Mouse (Mus musculus) liver, embryonic 14.5 days (tissue): ENCODE measurements around the gene Podxl2. TPM values are rescaled to one million over a fixed set of nuclear protein-coding genes. Genes with fewer than 3 reads are reported as not detected.

Experiments used
- ATAC-seq: fragments of 200-750 bp; cut with Nextera tagmentation; 2 replicates; pipeline ENCODE4 v1.8.0; 2017; ENCODE audit warnings: moderate number of reproducible peaks, mild to moderate bottlenecking, moderate library complexity; ENCODE audit not compliant: insufficient read depth
- DNase-seq, 3 experiments: peaks; one replicate each; pipeline ENCODE4 v3.0.0-alpha.2; 2012 to 2013; ENCODE audit warnings: low read depth in 3 of 3, low spot score in 3 of 3
- H3K27ac ChIP-seq: fragments of 300-500 bp; sonication (generic); 2 replicates; pipeline ENCODE4 v1.5.1; 2014; ENCODE audit warnings: moderate library complexity, mild to moderate bottlenecking, control low read depth, inconsistent platforms
- H3K27me3 ChIP-seq: fragments of 300-500 bp; sonication (generic); 2 replicates; pipeline ENCODE4 v1.6.1; 2014; ENCODE audit warnings: mild to moderate bottlenecking, low read length, moderate library complexity; ENCODE audit not compliant: control insufficient read depth, insufficient read depth
- H3K36me3 ChIP-seq: fragments of 300-500 bp; sonication (generic); replicated peaks from 2 replicates; pipeline ENCODE4 v1.6.1; 2014; ENCODE audit warnings: low read depth; ENCODE audit not compliant: control insufficient read depth, insufficient read depth
- H3K4me1 ChIP-seq, 2 experiments: fragments of 200-500 bp in 1 of 2; fragments of 300-500 bp in 1 of 2; sonication (generic) in 1 of 2; replicated peaks; 2 replicates each; pipeline ENCODE4 v1.6.1; 2012 to 2014; ENCODE audit warnings: antibody characterized with exemption in 1 of 2, inconsistent platforms in 1 of 2, low read length in 1 of 2; ENCODE audit not compliant: control insufficient read depth in 2 of 2, insufficient read depth in 2 of 2
- H3K4me2 ChIP-seq: fragments of 300-500 bp; sonication (generic); 2 replicates; pipeline ENCODE4 v1.6.1; 2014; ENCODE audit warnings: low read depth, mild to moderate bottlenecking, control low read depth, moderate library complexity
- H3K4me3 ChIP-seq, 2 experiments: fragments of 200-500 bp in 1 of 2; fragments of 300-500 bp in 1 of 2; sonication (generic) in 1 of 2; 2 replicates each; pipeline ENCODE4 v1.5.1; 2012 to 2014; ENCODE audit warnings: low read depth in 2 of 2, low read length in 2 of 2, mild to moderate bottlenecking in 2 of 2, control low read depth in 1 of 2, inconsistent platforms in 1 of 2, moderate library complexity in 1 of 2; ENCODE audit not compliant: insufficient read depth in 1 of 2
- H3K9ac ChIP-seq: fragments of 300-500 bp; sonication (generic); replicated peaks from 2 replicates; pipeline ENCODE4 v1.6.1; 2014; ENCODE audit warnings: mild to moderate bottlenecking, control low read depth, moderate library complexity
- H3K9me3 ChIP-seq: fragments of 300-500 bp; sonication (generic); 2 replicates; pipeline ENCODE4 v1.6.1; 2016; ENCODE audit warnings: low read length, mixed read lengths; ENCODE audit not compliant: control insufficient read depth
- CTCF ChIP-seq: IDR thresholded peaks from 2 replicates; pipeline ENCODE4 v1.5.1; 2016; ENCODE audit warnings: antibody characterized with exemption, low read depth, control low read depth
- EP300 ChIP-seq: IDR thresholded peaks from 2 replicates; pipeline ENCODE4 v1.6.1; 2016; ENCODE audit warnings: antibody characterized with exemption, low read depth
- WGBS: fragments of 180-500 bp; shearing (Covaris S2); extraction: QIAGEN DNeasy Blood & Tissue Kit; methylation state at CpG from one replicate; pipeline ENCODE4 v1.1.7; 2014; ENCODE audit not compliant: insufficient replicate concordance; 5-methylcytosine and 5-hydroxymethylcytosine counted together
- polyA plus RNA-seq, 2 experiments: library from polyadenylated mRNA; depleted of rRNA in 1 of 2; stranded (reverse) in 1 of 2; unstranded in 1 of 2; fragments of >200 nt; fragmentation: Nextera tagmentation in 1 of 2; extraction: Ambion mirVana in 1 of 2; gene quantifications; 2 replicates each; pipeline versions ENCODE4 v1.2.1 to v1.2.3; 2012 to 2014

The Podxl2 gene
- polyA plus RNA-seq, 2 experiments = 1.2 to 1.9 TPM

DNA sequence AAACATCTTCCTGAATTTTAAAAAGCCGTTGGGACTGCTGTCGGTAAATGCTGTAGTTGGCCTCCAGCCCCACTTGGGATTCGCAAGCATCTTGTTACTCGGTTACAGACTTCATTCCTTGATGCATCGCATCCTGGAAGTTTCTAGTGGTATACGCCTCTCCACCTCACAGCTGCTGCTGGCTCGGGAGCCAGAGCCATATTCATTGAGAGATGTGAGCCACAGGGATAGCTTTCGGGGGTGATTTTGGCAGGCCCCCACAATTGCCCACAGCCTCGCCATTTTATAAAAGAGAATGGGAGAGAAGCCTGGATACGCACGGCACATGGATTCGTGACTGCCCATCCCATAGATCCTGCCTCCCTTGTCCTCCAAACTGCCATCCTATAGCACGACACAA is 81.0 kb downstream of the Podxl2 start:
- H3K27me3 ChIP-seq = no peaks in the 10 kb centered on the region
- H3K4me2 ChIP-seq = no peak overlapping the region
- peaks cover 0 to 5% of the 10 kb centered on the region in 2 experiments; a peak in 2 of 4 replicates for H3K4me1 ChIP-seq
- DNase-seq = no peak
- no peaks in the 10 kb centered on the region for H3K9me3 ChIP-seq
- TF ChIP-seq CTCF (no peak), EP300 (no peak)
- H3K36me3 ChIP-seq = no peaks in the 10 kb centered on the region
- H3K27ac ChIP-seq = no peak overlapping the region
- no peak for ATAC-seq
- no peak overlapping the region for H3K9ac ChIP-seq
- no peak overlapping the region for H3K4me3 ChIP-seq
- WGBS = 86% methylated on average over 13 of the region's 13 CpGs

DNA sequence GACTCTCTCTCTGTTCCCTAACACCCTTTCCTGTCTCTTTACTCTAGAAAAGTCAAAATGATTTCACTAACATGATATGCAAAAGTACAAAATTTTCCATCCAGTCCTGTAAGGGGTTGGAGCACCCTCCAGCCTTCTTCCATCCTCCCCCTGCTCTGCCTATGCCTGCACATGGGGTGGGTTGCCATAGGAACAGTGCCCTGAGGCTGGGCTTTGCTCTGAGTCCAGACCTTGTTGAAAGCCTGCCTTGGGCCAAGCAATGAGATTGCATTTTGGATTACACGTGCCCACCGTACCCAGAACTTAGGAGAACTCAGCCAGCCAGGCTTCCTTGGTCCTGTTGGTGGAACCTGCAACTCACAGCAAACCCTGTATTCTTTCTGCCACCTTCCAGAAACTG is 81.6 kb downstream of the Podxl2 start:
- H3K36me3 ChIP-seq = no peaks in the 10 kb centered on the region
- H3K9me3 ChIP-seq = no peaks in the 10 kb centered on the region
- DNase-seq (no peak), ATAC-seq (no peak)
- no peaks in the 10 kb centered on the region for H3K27me3 ChIP-seq
- H3K9ac ChIP-seq = no peak overlapping the region
- no peak overlapping the region for H3K4me2 ChIP-seq
- WGBS = 77% methylated on average over 2 of the region's 2 CpGs
- no peak for TF ChIP-seq CTCF
- no peak for TF ChIP-seq EP300
- no peak overlapping the region for H3K4me3 ChIP-seq
- H3K27ac ChIP-seq = no peak overlapping the region
- peaks cover 0 to 5% of the 10 kb centered on the region in 2 experiments; a peak in 2 of 4 replicates for H3K4me1 ChIP-seq

Other genes starting within 250 kb of the Podxl2 start
- 0.30 and 0.65 TPM in 2 replicates for gene Kbtbd12, start 237.1 kb downstream of the Podxl2 start, polyA plus RNA-seq (2012; rRNA removed)
- gene Kbtbd12, start 237.1 kb downstream of the Podxl2 start, polyA plus RNA-seq (2014; fragmentation: Nextera tagmentation; extraction: Ambion mirVana) = 0.80 and 1.5 TPM in 2 replicates
- 14.8 and 17.0 TPM in 2 replicates for gene Mgll, start 150.6 kb downstream of the Podxl2 start, polyA plus RNA-seq (2012; rRNA removed)
- gene Mgll, start 150.6 kb downstream of the Podxl2 start, polyA plus RNA-seq (2014; fragmentation: Nextera tagmentation; extraction: Ambion mirVana) = 65.5 and 68.0 TPM in 2 replicates
- 43.1 and 47.5 TPM in 2 replicates for gene Abtb1, start 33.1 kb downstream of the Podxl2 start, polyA plus RNA-seq (2012; rRNA removed)
- 39.0 and 44.9 TPM in 2 replicates for gene Abtb1, start 33.1 kb downstream of the Podxl2 start, polyA plus RNA-seq (2014; fragmentation: Nextera tagmentation; extraction: Ambion mirVana)
- gene Mcm2, start 23.7 kb upstream of the Podxl2 start, polyA plus RNA-seq (2012; rRNA removed) = 99.2 and 113 TPM in 2 replicates
- 142 and 167 TPM in 2 replicates for gene Mcm2, start 23.7 kb upstream of the Podxl2 start, polyA plus RNA-seq (2014; fragmentation: Nextera tagmentation; extraction: Ambion mirVana)
- gene Tpra1, start 27.2 kb upstream of the Podxl2 start, polyA plus RNA-seq (2012; rRNA removed) = 52.2 and 61.5 TPM in 2 replicates
- gene Tpra1, start 27.2 kb upstream of the Podxl2 start, polyA plus RNA-seq (2014; fragmentation: Nextera tagmentation; extraction: Ambion mirVana) = 25.6 and 32.9 TPM in 2 replicates